Mouse (Mus musculus) midbrain, postnatal 0 days (tissue): Measurements from ENCODE around the gene Rai1. TPM values are rescaled to one million over a fixed set of nuclear protein-coding genes. Genes with fewer than 3 reads are reported as not detected.

Experiments
- ATAC-seq: fragments of 200-750 bp; cut with Nextera tagmentation; 2 replicates; pipeline ENCODE4 v1.8.0; 2017; ENCODE audit warnings: moderate number of reproducible peaks, mild to moderate bottlenecking, moderate TSS enrichment, moderate library complexity; ENCODE audit not compliant: low FRiP score
- DNase-seq: peaks from one replicate; pipeline ENCODE4 v3.0.0-alpha.2; 2015; ENCODE audit warnings: low spot score
- H3K27ac ChIP-seq: fragments of 300-500 bp; sonication (generic); 2 replicates; pipeline ENCODE4 v1.5.1; 2014; ENCODE audit warnings: low read depth, mild to moderate bottlenecking, low read length, mixed read lengths
- H3K27me3 ChIP-seq: fragments of 300-500 bp; sonication (generic); 2 replicates; pipeline ENCODE4 v1.6.1; 2014; ENCODE audit warnings: low read length, control low read depth, mixed read lengths; ENCODE audit not compliant: insufficient read depth
- H3K36me3 ChIP-seq: fragments of 300-500 bp; sonication (generic); 2 replicates; pipeline ENCODE4 v1.6.1; 2014; ENCODE audit warnings: low read length, control low read depth, mixed read lengths; ENCODE audit not compliant: insufficient read depth
- H3K4me1 ChIP-seq: fragments of 300-500 bp; sonication (generic); 2 replicates; pipeline ENCODE4 v1.6.1; 2014; ENCODE audit warnings: mild to moderate bottlenecking, control low read depth, antibody characterized with exemption, low read length, mixed read lengths; ENCODE audit not compliant: insufficient read depth
- H3K4me2 ChIP-seq: fragments of 300-500 bp; sonication (generic); 2 replicates; pipeline ENCODE4 v1.6.1; 2014; ENCODE audit warnings: low read depth, mild to moderate bottlenecking, low read length, mixed read lengths; ENCODE audit not compliant: poor library complexity, severe bottlenecking
- H3K4me3 ChIP-seq: fragments of 300-500 bp; sonication (generic); 2 replicates; pipeline ENCODE4 v1.5.1; 2014; ENCODE audit warnings: low read depth, mild to moderate bottlenecking, low read length, moderate library complexity
- H3K9ac ChIP-seq: fragments of 300-500 bp; sonication (generic); replicated peaks from 2 replicates; pipeline ENCODE4 v1.6.1; 2014; ENCODE audit warnings: mild to moderate bottlenecking, low read length, moderate library complexity, mixed read lengths; ENCODE audit not compliant: poor library complexity, severe bottlenecking
- H3K9me3 ChIP-seq: fragments of 300-500 bp; sonication (generic); 2 replicates; pipeline ENCODE4 v1.6.1; 2016; ENCODE audit warnings: low read length, control low read depth
- CTCF ChIP-seq: IDR thresholded peaks from 2 replicates; pipeline ENCODE4 v1.5.1; 2016; ENCODE audit warnings: antibody characterized with exemption, mild to moderate bottlenecking
- WGBS: fragments of 180-500 bp; shearing (Covaris S2); extraction: QIAGEN DNeasy Blood & Tissue Kit; methylation state at CpG from one replicate; pipeline ENCODE4 v1.1.7; 2014; 5-methylcytosine and 5-hydroxymethylcytosine counted together
- polyA plus RNA-seq: library from polyadenylated mRNA; unstranded; fragments of >200 nt; fragmentation: Nextera tagmentation; extraction: Ambion mirVana; gene quantifications from 2 replicates; pipeline ENCODE4 v1.2.1, GENCODE M21; 2015
- total RNA-seq: library from RNA; depleted of rRNA; stranded (reverse); fragments of >200 nt; gene quantifications from 2 replicates; pipeline ENCODE4 v1.2.3, GENCODE M21; 2014

The Rai1 gene
- total and polyA plus RNA-seq, 2 experiments from 2014 or later: 22.0 to 66.8 TPM

GRCm38 (mm10) chr11:60136491-60136890 lies 31.7 kb downstream of the Rai1 start:
- no peak overlapping the region for H3K4me2 ChIP-seq
- H3K27ac ChIP-seq: no peak overlapping the region
- DNase-seq (no peak), ATAC-seq (no peak)
- H3K36me3 ChIP-seq: no peaks in the 10 kb centered on the region
- H3K9me3 ChIP-seq: no peaks in the 10 kb centered on the region
- TF ChIP-seq CTCF: no peak
- 0 out of 2 replicates have a peak, but pooled peaks cover 6% of the 10 kb centered on the region for H3K4me1 ChIP-seq
- no peaks in the 10 kb centered on the region for H3K27me3 ChIP-seq
- no peak overlapping the region for H3K9ac ChIP-seq
- no peak overlapping the region for H3K4me3 ChIP-seq
- 79% methylated on average over 1 of the region's 1 CpGs for WGBS

GRCm38 (mm10) chr11:60137170-60137569 lies 32.4 kb downstream of the Rai1 start:
- no peak overlapping the region for H3K9ac ChIP-seq
- no peak overlapping the region for H3K27ac ChIP-seq
- ATAC-seq (no peak), DNase-seq (no peak)
- peak; percentile 38; the same call in 1 of the 2 replicates for TF ChIP-seq CTCF
- H3K9me3 ChIP-seq: no peaks in the 10 kb centered on the region
- H3K4me3 ChIP-seq: no peak overlapping the region
- no peaks in the 10 kb centered on the region for H3K36me3 ChIP-seq
- peaks cover 12% of the 10 kb centered on the region; the same call in 1 of the 2 replicates for H3K4me1 ChIP-seq
- H3K4me2 ChIP-seq: no peak overlapping the region
- no peaks in the 10 kb centered on the region for H3K27me3 ChIP-seq

GRCm38 (mm10) chr11:60139141-60139733 lies 34.4 kb downstream of the Rai1 start:
- TF ChIP-seq CTCF: no peak
- peak overlapping the region; percentile 78 for H3K4me3 ChIP-seq
- DNase-seq (peak; percentile 58), ATAC-seq (peak; percentile 69)
- H3K27me3 ChIP-seq: no peaks in the 10 kb centered on the region
- 3% methylated on average over 24 of the region's 24 CpGs for WGBS
- H3K27ac ChIP-seq: peak overlapping the region; percentile 88
- H3K36me3 ChIP-seq: no peaks in the 10 kb centered on the region; the same call in 1 of the 2 replicates
- H3K4me2 ChIP-seq: peak overlapping the region; percentile 87
- H3K9me3 ChIP-seq: no peaks in the 10 kb centered on the region
- H3K9ac ChIP-seq: peak overlapping the region; percentile 83
- H3K4me1 ChIP-seq: peaks cover 28% of the 10 kb centered on the region; the same call in 1 of the 2 replicates

GRCm38 (mm10) chr11:60139734-60140371 lies 35.0 kb downstream of the Rai1 start:
- peak overlapping the region; percentile 78 for H3K4me3 ChIP-seq
- ATAC-seq (peak; percentile 72), DNase-seq (peak; percentile 82)
- peaks cover 34% of the 10 kb centered on the region; the same call in 1 of the 2 replicates for H3K4me1 ChIP-seq
- H3K36me3 ChIP-seq: peaks cover 3% of the 10 kb centered on the region
- peak overlapping the region; percentile 88 for H3K27ac ChIP-seq
- no peaks in the 10 kb centered on the region for H3K27me3 ChIP-seq
- peak overlapping the region; percentile 87 for H3K4me2 ChIP-seq
- TF ChIP-seq CTCF: peak; percentile 34
- WGBS: under 1% methylated on average over 62 of the region's 66 CpGs
- H3K9ac ChIP-seq: peak overlapping the region; percentile 83
- H3K9me3 ChIP-seq: no peaks in the 10 kb centered on the region

GRCm38 (mm10) chr11:60140586-60141284 lies 35.9 kb downstream of the Rai1 start:
- DNase-seq (no peak), ATAC-seq (0 out of 2 replicates have a peak, but pooled peaks have one; percentile 2)
- H3K9ac ChIP-seq: peak overlapping the region; percentile 83
- TF ChIP-seq CTCF: peak; percentile 36; the same call in 1 of the 2 replicates
- peak overlapping the region; percentile 78 for H3K4me3 ChIP-seq
- H3K9me3 ChIP-seq: no peaks in the 10 kb centered on the region
- peak overlapping the region; percentile 87 for H3K4me2 ChIP-seq
- peak overlapping the region; percentile 88 for H3K27ac ChIP-seq
- peaks cover 11% of the 10 kb centered on the region for H3K36me3 ChIP-seq
- no peaks in the 10 kb centered on the region for H3K27me3 ChIP-seq
- peaks cover 39% of the 10 kb centered on the region; the same call in 1 of the 2 replicates for H3K4me1 ChIP-seq
- WGBS: 2% methylated on average over 23 of the region's 32 CpGs
